Mouse (Mus musculus) thymus, adult 2 months (tissue): Measurements from ENCODE around the gene Pirt. TPM values are rescaled to one million over a fixed set of nuclear protein-coding genes. Genes with fewer than 3 reads are reported as not detected.

ENCODE experiments used
- DNase-seq: peaks from one replicate; pipeline ENCODE4 v3.0.0; 2021
- H3K27ac ChIP-seq: fragments of 200-500 bp; 2 replicates; pipeline ENCODE4 v1.5.1; 2012; ENCODE audit warnings: low read length, control low read depth; ENCODE audit not compliant: control insufficient read depth, insufficient read depth
- H3K27me3 ChIP-seq: fragments of 200-500 bp; 2 replicates; pipeline ENCODE4 v1.6.1; 2012; ENCODE audit warnings: mild to moderate bottlenecking, low read length, moderate library complexity, mixed read lengths; ENCODE audit not compliant: control insufficient read depth, insufficient read depth
- H3K36me3 ChIP-seq: fragments of 200-500 bp; 2 replicates; pipeline ENCODE4 v1.6.1; 2012; ENCODE audit warnings: mild to moderate bottlenecking, low read length, moderate library complexity; ENCODE audit not compliant: control insufficient read depth, insufficient read depth
- H3K4me1 ChIP-seq: fragments of 200-500 bp; replicated peaks from 2 replicates; pipeline ENCODE4 v1.6.1; 2012; ENCODE audit warnings: low read length; ENCODE audit not compliant: control insufficient read depth, insufficient read depth
- H3K4me3 ChIP-seq: fragments of 200-500 bp; 2 replicates; pipeline ENCODE4 v1.5.1; 2012; ENCODE audit warnings: mild to moderate bottlenecking, low read length, control low read depth, moderate library complexity; ENCODE audit not compliant: control insufficient read depth, insufficient read depth
- CTCF ChIP-seq: fragments of 200-500 bp; IDR thresholded peaks from 2 replicates; pipeline ENCODE4 v1.5.1; 2012; ENCODE audit warnings: mild to moderate bottlenecking, control low read depth, low read length, moderate library complexity, borderline replicate concordance; ENCODE audit not compliant: control insufficient read depth, poor library complexity, insufficient read depth; ENCODE audit errors: extremely low read depth
- POLR2A ChIP-seq: fragments of 200-500 bp; IDR thresholded peaks from 2 replicates; pipeline ENCODE4 v1.6.1; 2012; ENCODE audit warnings: mild to moderate bottlenecking, low read length, control low read depth, moderate library complexity; ENCODE audit not compliant: control insufficient read depth, poor library complexity, insufficient read depth; ENCODE audit errors: extremely low read depth
- WGBS: fragments of 180-500 bp; shearing (Covaris S2); methylation state at CpG from one replicate; pipeline ENCODE4 v1.1.7; 2018; 5-methylcytosine and 5-hydroxymethylcytosine counted together
- polyA plus RNA-seq: library from polyadenylated mRNA; depleted of rRNA; stranded (reverse); fragments of >200 nt; gene quantifications from 2 replicates; pipeline ENCODE4 v1.2.3, GENCODE M21; 2012

The Pirt gene
- polyA plus RNA-seq, 1 experiment, result 0.27 TPM

- Histone ChIP-seq H3K36me3 (no peaks in the 10 kb centered on the region), H3K27ac (no peak overlapping the region), H3K27me3 (no peaks in the 10 kb centered on the region), H3K4me3 (no peak overlapping the region), H3K4me1 (no peaks in the 10 kb centered on the region)
- TF ChIP-seq POLR2A (no peak), CTCF (no peak)
- DNase-seq, result no peak
- 72% methylated on average over 6 of the region's 6 CpGs for WGBS
Measured at GRCm38 (mm10) chr11:66946521-66946920, 34.7 kb downstream of the Pirt start.

GRCm38 (mm10) chr11:66946922-66947321 lies 35.1 kb downstream of the Pirt start:
- Histone ChIP-seq H3K4me3 (no peak overlapping the region), H3K36me3 (no peaks in the 10 kb centered on the region), H3K4me1 (no peaks in the 10 kb centered on the region), H3K27me3 (no peaks in the 10 kb centered on the region), H3K27ac (no peak overlapping the region)
- 88% methylated on average over 6 of the region's 6 CpGs for WGBS
- DNase-seq, result no peak
- TF ChIP-seq CTCF (no peak), POLR2A (no peak)

GRCm38 (mm10) chr11:66956303-66956702 lies 44.5 kb downstream of the Pirt start, which contains the start of gene Tmem238l:
Gene Tmem238l, plus strand, starts transcription at chr11:66956638.
- no peak within 1 kb of the TSS for H3K4me3 ChIP-seq
- DNase-seq, result no peak
- H3K27me3 ChIP-seq, result no peaks in the 10 kb centered on the region
- no peaks in the 10 kb centered on the region for H3K36me3 ChIP-seq
- no peak within 1 kb of the TSS for H3K27ac ChIP-seq
- WGBS, result 80% methylated on average over 9 of the region's 9 CpGs
- TF ChIP-seq CTCF (no peak), POLR2A (no peak)
- H3K4me1 ChIP-seq, result no peaks in the 10 kb centered on the region

GRCm38 (mm10) chr11:66960797-66961196 lies 49.0 kb downstream of the Pirt start:
- H3K4me1 ChIP-seq, result no peaks in the 10 kb centered on the region
- no peak for DNase-seq
- no peak overlapping the region for H3K27ac ChIP-seq
- no peaks in the 10 kb centered on the region for H3K36me3 ChIP-seq
- TF ChIP-seq POLR2A, result no peak
- H3K4me3 ChIP-seq, result no peak overlapping the region
- no peaks in the 10 kb centered on the region for H3K27me3 ChIP-seq
- WGBS, result 62% methylated on average over 1 of the region's 1 CpGs

- Histone ChIP-seq H3K27ac (no peak overlapping the region), H3K4me3 (no peak overlapping the region), H3K27me3 (no peaks in the 10 kb centered on the region), H3K4me1 (no peaks in the 10 kb centered on the region), H3K36me3 (no peaks in the 10 kb centered on the region)
- no peak for DNase-seq
- WGBS, result 90% methylated on average over 12 of the region's 12 CpGs
- TF ChIP-seq CTCF (no peak), POLR2A (no peak)
Measured at GRCm38 (mm10) chr11:66961447-66962176, 49.8 kb downstream of the Pirt start.

GRCm38 (mm10) chr11:66963462-66963861 lies 51.7 kb downstream of the Pirt start:
- no peak overlapping the region for H3K27ac ChIP-seq
- H3K4me1 ChIP-seq, result no peaks in the 10 kb centered on the region
- H3K36me3 ChIP-seq, result no peaks in the 10 kb centered on the region
- no peak for TF ChIP-seq POLR2A
- TF ChIP-seq CTCF, result no peak
- 94% methylated on average over 1 of the region's 1 CpGs for WGBS
- H3K27me3 ChIP-seq, result no peaks in the 10 kb centered on the region
- no peak overlapping the region for H3K4me3 ChIP-seq
- DNase-seq, result no peak
